Mouse (Mus musculus) heart, adult 2 months (tissue): ENCODE measurements around the gene Limch1.
A peak's percentile ranks its signal among the peaks of the same experiment; 100 is the strongest.

Experiments
- CTCF ChIP-seq: fragments of 200-600 bp; IDR thresholded peaks from 2 replicates; pipeline ENCODE4 v1.8.1; 2022; ENCODE audit warnings: antibody characterized with exemption, mild to moderate bottlenecking, moderate library complexity
- EP300 ChIP-seq: fragments of 200-500 bp; IDR thresholded peaks from 2 replicates; pipeline ENCODE4 v1.6.1; 2011; ENCODE audit warnings: low read depth, low read length, control low read depth; ENCODE audit not compliant: insufficient read depth
- POLR2A ChIP-seq: fragments of 200-500 bp; IDR thresholded peaks from 2 replicates; pipeline ENCODE4 v1.6.1; 2011; ENCODE audit warnings: mild to moderate bottlenecking, low read depth, low read length, control low read depth; ENCODE audit not compliant: insufficient read depth

DNA sequence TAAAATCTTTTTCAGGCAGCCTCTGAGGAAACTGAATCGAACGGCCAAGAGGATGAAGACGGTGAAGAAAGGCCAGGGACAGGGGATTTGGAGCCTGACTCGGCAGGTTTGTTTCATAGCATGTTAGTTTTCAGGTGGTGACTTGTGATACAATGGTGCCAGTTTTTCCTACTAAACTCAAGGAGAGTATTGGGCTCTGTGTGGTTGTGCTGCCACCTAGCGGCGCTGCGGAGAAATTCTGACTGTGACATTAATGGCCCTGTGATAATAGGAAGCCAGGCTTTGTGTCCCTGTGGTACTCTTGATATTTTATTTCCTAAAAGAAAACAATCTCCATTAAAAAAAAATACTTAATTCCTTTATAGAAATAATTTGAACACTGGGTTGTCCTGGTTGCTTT, 270.8 kb downstream of the Limch1 start:
- TF ChIP-seq POLR2A (no peak), CTCF (peak; percentile 97), EP300 (peak; percentile 85)
